Mouse (Mus musculus) lung, adult 18-20 months (tissue): ENCODE data around the gene Fam193b.
"Not testable (repeated sequence)": the region's sequence is repeated elsewhere in the genome, so short reads cannot be mapped to it uniquely, and the experiment has no call there.

ENCODE experiments used
- DNase-seq, 2 experiments: peaks; one replicate each; pipeline ENCODE4 v3.0.0; 2022; ENCODE audit warnings: mixed read lengths in 2 of 2

Gene Fam193b

GRCm38 (mm10) chr13:55571027-55571751 lies at the start of gene Fam193b:
Fam193b (minus strand) TSS chr13:55571120.
- peak; percentile 94 to 95 for DNase-seq

GRCm38 (mm10) chr13:55620275-55620674 lies 49.4 kb upstream of the Fam193b start:
- no peak for DNase-seq

- DNase-seq, result no peak
These were observed 48.4 kb upstream of the Fam193b start for GRCm38 (mm10) chr13:55619328-55619727.

GRCm38 (mm10) chr13:55613471-55613870 lies 42.6 kb upstream of the Fam193b start:
- no peak for DNase-seq

- DNase-seq, result no peak
These were observed 41.1 kb upstream of the Fam193b start for GRCm38 (mm10) chr13:55611996-55612395.

- no peak for DNase-seq
These were observed 36.7 kb upstream of the Fam193b start for GRCm38 (mm10) chr13:55607624-55608006.

GRCm38 (mm10) chr13:55606899-55607623 lies 36.1 kb upstream of the Fam193b start:
- DNase-seq, result no peak

GRCm38 (mm10) chr13:55604606-55605005 lies 33.7 kb upstream of the Fam193b start:
- no peak for DNase-seq

GRCm38 (mm10) chr13:55601611-55602010 lies 30.7 kb upstream of the Fam193b start:
- DNase-seq, result peak; percentile 62 to 73

- DNase-seq, result peak; percentile 19 to 34
These were observed 29.7 kb upstream of the Fam193b start for GRCm38 (mm10) chr13:55600657-55601056.

GRCm38 (mm10) chr13:55599566-55600540 lies 28.9 kb upstream of the Fam193b start, which contains the start of gene B4galt7:
B4galt7 (plus strand) TSS chr13:55599896.
- peak; percentile 85 for DNase-seq

- DNase-seq, result no peak
These were observed 25.9 kb upstream of the Fam193b start for GRCm38 (mm10) chr13:55596802-55597201.

- no peak for DNase-seq
These were observed 24.5 kb upstream of the Fam193b start for GRCm38 (mm10) chr13:55595375-55595774.

- DNase-seq, result no peak
These were observed 22.4 kb upstream of the Fam193b start for GRCm38 (mm10) chr13:55593254-55593747.

- peak; percentile 96 to 97 for DNase-seq
These were observed 21.8 kb upstream of the Fam193b start for GRCm38 (mm10) chr13:55592512-55593253.

GRCm38 (mm10) chr13:55591961-55592490 lies 21.1 kb upstream of the Fam193b start:
- DNase-seq, result no peak

- DNase-seq, result no peak
These were observed 7.2 kb upstream of the Fam193b start for GRCm38 (mm10) chr13:55578086-55578485.

- not testable (repeated sequence) for DNase-seq
These were observed 6.0 kb upstream of the Fam193b start for GRCm38 (mm10) chr13:55576872-55577271.

GRCm38 (mm10) chr13:55575932-55576331 lies 5.0 kb upstream of the Fam193b start:
- no peak for DNase-seq

GRCm38 (mm10) chr13:55574321-55574720 lies 3.4 kb upstream of the Fam193b start:
- DNase-seq, result no peak

- DNase-seq, result no peak
These were observed 2.5 kb upstream of the Fam193b start, which contains the start of gene Tmed9 for GRCm38 (mm10) chr13:55573432-55573831. Tmed9 (plus strand) TSS chr13:55573732.

- DNase-seq, result no peak
These were observed 1.1 kb upstream of the Fam193b start for GRCm38 (mm10) chr13:55571977-55572376.
